Mouse (Mus musculus) frontal cortex, postnatal 10 days (tissue): ENCODE measurements at regions not wholly inside any gene's neighbourhood (a gene's known extent, or its start where the extent isn't known, plus 50 kb on each side); places are given as distances from the start of the nearest gene placed in this dataset.

Experiments
- DNase-seq, 2 experiments: peaks; one replicate each; pipeline ENCODE4 v3.0.0; 2022; ENCODE audit warnings: low spot score in 2 of 2, mixed read lengths in 1 of 2

DNA sequence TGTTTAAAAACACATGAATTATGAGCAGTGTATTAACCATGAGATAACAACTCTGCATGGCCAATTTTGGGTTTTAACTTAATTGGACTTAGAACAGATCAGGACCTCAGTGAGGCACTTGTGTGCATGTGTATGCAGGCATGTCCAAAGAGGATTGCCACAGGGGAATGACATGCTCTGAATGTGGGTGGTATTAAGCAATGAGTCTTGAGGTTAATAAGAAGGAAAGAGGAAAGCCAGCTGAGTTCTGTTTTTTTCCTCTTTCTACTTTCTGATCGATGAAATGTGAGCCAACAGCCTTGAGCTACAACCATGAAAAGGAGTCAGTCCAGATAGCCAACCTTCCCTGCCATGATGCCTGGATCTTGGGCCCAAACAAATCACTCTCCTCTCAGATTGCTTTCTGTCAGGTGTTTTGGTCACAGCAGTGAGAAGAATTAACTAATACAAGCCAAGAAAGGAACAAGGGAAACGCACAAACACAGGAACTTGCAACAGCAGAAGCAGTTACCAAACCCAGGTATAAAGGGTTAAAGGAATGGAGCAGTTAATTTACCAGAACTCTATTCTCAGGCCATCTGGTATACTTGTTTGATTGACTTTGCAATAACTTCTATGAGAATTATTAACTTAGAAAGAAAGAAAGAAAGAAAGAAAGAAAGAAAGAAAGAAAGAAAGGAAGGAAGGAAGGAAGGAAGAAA lies 243.3 kb upstream of the Mmadhc start:
- no peak for DNase-seq

GRCm38 (mm10) chr2:50538068-50538467 lies 241.5 kb upstream of the Mmadhc start:
- DNase-seq = no peak

DNA sequence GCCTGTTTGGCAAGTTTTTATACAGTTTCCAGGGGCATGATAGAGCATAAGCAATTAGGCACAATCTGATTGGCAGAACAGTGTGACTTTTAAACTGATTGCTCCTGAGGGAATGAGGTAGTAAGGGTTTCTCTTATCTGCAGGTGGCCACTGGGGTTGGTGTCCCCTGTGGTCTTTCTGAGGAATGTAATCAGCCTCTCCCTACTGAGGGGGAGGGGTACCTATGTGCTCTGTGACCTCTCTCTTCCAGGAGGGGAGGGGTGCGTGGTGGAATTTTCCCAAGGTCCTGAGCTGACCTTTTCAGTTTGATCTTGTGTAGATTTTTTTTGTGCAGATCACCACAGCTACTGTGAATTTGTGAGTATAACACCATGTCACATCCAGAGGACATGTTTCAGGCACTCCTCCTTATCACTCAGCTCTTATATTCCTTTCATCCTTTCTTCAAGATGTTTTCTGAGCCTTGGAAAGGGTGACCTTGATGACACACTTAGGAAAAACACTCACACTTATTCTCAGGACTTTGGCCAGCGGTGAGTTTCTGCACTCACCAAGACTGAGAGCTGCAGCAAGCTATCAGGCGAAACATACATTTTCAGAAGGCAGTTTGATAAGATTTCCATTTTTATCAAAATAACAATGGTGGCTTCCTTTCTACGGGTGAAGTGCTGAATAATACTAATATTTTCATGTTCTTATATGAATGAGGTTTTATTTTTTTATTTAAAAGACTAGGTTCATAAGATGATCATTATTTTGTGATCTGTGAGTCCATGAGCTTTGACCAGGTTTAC lies 238.7 kb upstream of the Mmadhc start:
- DNase-seq = no peak

GRCm38 (mm10) chr2:50533702-50534101 lies 237.1 kb upstream of the Mmadhc start:
- no peak for DNase-seq

DNA sequence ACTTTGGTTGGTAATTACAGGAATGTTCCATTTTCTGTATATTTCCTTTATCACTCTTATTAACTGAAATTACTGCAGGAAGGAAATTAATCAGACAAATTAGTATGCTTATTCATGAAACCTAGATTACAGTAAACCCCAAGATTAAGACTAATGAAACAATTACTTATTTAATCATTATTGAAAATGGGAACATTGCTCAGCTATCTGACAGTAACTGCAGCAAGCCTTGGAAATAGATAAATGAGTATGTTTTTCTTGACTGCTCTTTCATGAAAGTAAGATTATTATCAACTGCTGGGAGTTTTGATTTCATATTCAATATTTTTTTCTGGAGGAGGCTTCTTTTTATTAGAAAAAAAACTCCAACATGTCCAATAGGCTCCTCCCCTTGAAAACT lies 230.8 kb upstream of the Mmadhc start:
- no peak for DNase-seq

DNA sequence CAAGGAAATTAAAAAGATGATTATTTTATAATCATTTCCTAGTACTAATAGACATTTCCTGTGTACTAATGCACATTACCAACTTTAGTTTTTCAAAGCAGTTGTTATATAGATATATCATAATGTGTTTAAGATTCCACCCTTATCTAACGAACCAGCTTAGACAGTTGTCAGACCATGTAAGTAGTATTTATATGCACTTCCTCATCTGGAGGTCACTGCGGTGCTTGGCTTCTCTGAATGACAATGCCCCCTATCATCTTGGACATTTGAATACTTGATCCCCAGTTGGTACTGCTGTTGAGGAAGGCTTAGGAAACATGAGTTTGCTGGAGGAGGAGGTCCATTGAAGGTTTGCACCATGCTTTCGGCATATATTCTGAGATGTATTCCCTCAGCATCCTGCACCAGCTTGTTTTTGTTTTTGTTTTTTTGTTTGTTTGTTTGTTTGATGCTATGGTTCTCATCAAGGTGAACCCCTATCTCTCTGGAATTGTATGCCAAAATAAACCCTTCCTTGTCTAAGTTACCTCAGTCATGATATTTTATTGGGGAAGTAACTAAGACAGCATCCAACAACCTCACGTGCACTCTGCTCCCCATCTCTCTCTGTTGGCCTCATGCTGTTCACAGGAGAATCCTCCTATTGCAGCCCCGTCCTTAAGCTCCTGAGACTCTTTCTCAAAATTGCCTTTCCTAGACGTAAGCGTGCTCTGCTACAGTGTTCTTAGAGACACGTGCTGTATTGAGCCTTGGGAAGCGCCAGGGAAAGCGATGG lies 228.4 kb upstream of the Mmadhc start:
- no peak for DNase-seq

DNA sequence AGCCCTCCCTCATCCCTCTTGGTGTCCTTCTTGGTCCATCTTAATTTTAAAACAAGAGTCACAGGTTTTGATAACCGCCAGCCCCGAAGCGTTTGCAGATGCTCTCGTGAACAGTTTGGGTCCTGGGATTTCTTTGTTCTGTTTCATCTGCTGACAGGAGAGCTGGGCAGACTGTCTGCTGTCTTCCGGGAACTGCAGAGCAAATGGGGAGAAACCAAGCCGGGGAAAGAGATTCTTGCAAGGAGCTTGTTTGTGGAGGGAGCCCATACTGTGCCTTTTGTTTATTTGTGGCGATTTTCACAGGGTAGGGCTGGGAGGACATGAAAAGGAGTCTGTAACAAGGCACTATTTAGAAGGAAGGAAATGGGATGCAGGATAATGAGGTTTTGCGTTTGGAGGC lies 223.6 kb upstream of the Mmadhc start:
- DNase-seq = no peak

- DNase-seq = no peak
Observed at GRCm38 (mm10) chr2:50519129-50519504, 222.5 kb upstream of the Mmadhc start.

DNA sequence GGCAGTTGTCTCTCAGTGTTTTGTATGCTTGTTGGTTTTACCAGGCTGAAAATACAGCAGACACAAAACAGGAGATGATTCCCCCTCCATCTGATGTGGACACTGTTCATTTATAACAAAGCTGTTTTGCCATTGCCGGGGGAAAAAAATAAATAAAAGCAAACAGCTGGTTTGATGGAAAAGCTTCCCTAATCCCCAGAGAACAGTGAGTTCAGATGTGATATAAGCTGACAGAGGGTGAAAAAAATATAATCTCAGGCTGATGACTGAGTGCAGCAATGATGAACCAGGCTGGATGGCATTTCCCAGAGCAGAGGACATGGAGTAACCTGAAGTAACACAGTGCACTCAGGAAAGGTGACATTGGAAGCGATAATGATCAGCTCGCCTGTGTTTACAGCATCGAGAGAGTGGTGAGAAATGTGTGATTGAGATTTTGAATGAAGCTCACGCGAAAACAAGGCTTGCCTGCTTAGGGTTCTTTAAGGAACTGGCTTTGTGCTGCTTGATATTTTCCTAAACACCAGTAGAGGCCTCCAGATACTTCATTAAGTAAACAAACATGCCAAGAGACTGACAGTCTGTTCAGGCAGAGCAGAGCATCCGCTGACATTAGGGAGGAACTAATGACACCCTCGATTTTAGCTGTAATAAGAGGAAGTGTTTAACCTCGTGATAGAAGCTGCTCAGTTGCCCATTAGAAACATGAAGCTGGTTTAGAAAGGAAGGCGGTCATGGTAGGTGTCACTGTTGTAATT lies 221.9 kb upstream of the Mmadhc start:
- DNase-seq = no peak

- DNase-seq = no peak
Observed at GRCm38 (mm10) chr2:50513276-50513675, 216.7 kb upstream of the Mmadhc start.

DNA sequence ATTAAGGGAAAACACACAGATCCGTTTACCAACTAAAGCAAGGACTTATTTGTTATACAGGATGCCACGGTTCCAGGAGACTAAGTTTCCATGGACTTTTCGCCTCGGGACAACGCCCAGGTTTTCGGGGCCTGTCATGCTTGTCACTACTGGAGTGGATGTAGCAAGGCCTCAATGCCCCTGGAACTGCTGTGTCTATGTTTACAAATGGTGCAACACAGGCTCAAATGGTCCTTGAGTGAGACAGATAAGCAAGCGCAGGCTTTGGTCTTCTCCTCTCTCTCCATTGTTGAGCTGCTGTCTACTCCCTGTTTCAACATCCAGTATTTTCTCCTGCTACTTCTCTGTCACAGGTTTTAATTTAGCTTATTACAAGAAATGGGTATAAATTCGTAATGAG lies 202.1 kb upstream of the Mmadhc start:
- no peak for DNase-seq

DNA sequence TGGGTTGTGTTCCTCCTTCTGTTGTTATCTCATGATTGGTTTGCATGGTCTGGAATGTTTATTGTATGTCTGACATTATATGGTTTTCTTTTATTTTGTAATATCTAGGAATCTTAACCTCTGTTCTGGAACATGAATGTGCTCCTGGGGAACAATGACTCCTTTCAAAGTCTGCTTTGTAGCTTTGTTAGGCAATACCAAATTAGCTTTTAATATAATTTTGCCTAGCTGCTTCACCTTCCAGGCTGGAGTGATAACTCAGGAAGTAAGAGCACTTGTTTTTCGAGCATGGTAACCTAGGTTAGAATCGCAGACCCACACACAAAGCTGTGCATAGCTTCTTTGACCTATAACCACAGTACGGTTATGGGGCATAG lies 199.4 kb upstream of the Mmadhc start:
- no peak for DNase-seq

DNA sequence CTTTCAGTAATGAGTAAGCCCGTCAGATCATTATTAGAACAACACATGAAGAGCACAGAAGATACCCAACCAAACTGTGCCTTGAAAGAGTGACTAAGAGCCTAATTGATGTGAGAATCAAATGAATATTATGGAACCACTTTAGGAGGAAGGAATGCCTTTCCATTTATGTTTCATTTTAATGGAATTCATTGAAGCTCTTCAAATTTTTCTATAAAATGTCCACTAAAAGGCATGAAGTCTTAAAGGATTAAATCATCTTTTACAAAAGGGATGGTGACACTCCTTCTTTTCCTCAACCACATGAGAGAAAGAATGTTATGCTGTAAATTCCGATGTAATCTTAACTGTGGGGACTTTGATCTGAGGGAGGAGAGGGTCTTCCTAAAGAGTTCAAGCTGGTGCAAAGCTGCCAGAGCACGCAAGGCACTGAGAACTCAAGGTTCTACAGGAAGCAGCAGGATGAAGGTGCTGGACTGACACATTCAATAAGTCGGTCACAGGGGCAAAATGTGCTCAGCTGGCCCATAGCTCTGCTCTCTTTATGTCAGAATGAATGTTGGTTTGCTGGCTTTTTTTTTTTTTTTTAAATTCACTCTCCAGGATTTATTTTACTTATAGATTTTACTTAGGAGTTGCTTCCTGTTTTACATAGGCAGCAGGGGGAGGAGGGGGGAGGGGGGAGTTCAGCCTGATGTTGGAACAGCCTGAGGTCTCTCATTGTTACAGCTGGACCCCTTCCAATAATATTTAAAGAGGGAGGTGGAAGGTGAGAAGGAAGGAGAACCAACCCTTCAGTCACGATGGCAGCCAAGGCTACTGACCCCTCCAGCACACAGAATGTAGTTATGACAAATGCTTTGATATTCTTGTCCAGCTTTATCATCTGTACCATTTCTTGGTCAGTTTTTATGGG lies 198.8 kb upstream of the Mmadhc start:
- DNase-seq = no peak

DNA sequence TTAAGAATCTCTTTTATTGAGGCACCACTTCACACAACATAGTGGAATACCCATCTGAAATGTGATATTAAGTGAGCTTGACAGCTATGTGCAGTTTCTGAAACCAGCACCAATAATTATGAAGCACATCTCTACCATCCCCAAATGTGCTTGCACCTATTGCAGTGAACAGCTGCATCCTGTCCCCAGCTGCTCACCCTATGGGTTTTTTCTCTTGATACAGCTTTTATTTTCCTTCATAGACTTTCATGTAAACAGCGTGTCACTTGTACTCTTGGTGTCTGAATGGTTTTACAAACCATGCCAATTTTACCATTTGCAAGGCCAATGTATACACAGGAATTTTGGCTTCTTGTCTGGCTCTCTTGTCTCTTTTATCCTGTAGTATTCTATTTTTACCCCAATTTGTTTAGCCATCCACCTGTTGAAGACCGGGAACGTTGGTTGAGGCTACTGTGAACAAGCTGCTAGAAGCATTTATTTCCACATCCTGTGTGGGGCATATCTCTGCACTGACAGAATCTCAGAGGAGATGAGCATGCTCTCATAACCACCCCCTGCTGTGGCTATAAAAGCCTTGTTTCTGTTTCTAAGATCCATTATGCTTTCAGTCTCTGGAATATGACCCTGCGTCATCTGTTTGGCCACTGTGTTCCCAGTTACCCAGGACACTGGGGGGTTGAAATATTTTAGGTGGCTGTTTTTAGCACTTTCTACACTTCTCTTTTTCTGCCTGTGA lies 197.2 kb upstream of the Mmadhc start:
- no peak for DNase-seq

GRCm38 (mm10) chr2:50463799-50464198 lies 167.2 kb upstream of the Mmadhc start:
- no peak for DNase-seq

DNA sequence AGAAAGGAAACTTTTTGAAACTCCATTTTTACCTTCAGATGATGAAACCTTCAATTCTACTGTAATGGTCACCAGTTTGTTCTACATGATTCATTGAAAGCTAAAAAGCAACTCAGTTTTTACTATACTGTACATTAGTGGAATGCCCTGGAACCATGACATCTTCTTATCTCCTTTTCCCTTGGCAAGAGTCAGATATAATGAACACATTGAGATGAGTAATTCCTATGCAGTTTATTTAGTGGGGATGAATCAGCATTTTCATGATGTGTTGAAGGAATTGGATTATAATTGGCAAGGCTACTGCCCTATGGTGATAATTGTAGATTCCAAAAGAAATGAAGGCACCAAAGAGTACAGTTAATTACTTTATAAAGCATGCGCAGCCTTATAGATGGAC lies 165.8 kb upstream of the Mmadhc start:
- no peak for DNase-seq

DNA sequence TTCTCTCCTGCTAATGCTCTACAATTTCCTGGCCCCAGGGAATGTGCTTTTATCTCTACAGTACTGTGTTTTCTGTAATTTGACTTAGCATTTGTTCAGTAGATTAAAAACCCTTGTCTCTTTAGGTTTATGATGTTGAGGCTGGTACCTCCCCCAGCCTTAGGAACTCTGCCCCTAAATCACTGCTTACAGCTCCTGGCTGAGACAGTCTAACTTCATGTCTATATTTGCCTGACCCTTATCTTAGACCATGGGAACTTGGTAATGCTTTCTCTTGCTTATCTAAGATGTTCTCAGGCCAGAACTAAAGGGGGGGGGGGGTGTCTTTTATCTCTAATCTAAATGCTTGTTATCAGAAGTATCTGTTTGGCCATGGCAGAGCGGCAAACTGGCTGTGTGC lies 160.1 kb upstream of the Mmadhc start:
- DNase-seq = no peak

DNA sequence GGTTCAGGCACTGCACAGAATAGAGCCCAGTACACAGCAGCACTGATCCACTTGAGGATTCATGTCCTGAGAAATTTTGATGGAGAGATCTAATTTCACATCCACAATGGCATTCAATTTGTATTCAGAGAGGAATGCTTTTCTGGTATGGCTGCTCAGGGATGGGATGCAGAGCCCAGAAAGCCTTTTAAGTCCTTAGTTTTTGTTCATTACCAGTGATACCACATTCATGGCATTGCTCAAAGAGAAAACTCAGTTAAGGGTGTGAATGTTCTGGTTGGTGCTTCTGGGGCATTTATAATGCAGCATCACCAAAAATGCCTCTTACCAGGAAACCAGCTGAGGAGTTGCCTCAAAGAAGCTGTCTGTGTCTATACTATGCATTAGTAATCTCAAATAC lies 151.5 kb upstream of the Mmadhc start:
- DNase-seq = no peak

DNA sequence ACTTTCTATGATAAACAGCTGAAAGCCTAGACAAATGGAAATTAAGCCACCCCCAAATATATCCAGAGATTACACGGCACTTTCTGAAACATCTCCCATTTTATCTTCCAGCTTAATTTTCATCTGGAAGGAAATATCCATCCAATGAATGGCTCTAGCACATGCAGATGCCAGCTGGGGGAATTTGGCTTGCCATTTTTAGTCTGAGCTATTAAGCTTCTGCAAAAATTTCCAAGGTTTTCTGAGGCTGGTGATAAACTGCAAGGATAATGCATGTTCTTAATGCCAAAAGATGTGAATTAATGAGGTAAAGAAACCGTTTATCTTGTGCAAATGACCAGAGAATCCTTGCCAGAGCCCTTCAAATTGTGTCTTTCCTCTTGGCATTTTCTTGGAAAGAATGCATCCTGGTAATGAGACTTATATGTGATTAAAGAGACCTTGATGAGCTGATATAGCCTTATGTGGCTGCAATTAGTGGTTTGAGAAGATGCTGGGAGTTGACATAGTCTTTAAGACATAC lies 149.4 kb upstream of the Mmadhc start:
- no peak for DNase-seq

GRCm38 (mm10) chr2:50440333-50440732 lies 143.7 kb upstream of the Mmadhc start:
- no peak for DNase-seq
